8 mouse cellular contexts compared by ENCODE assay signal in genomic region chr19:44640021-44640420, GRCm38 (mm10).
A peak's percentile ranks its signal among the peaks of the same experiment; 100 is the strongest.
DNase-seq lines count a peak whose midpoint lies in the region; ATAC-seq and TF ChIP-seq lines count a peak whose summit lies in the region.
"Had no signal": no experiment of that assay in that cellular context is flagged by ENCODE, and none has a peak within 500 bp of the region (broad histone marks: within the 10 kb centered on the region; RNA-seq: fewer than 3 reads in every experiment).

No protein-coding gene starts in this region.

- H3K36me3 ChIP-seq in lung, embryonic 16.5 days (ENCODE audit: control insufficient read depth, insufficient read depth, low read length) = no peaks in the 10 kb centered on the region
- H3K36me3 ChIP-seq in forebrain, embryonic 16.5 days (ENCODE audit: control insufficient read depth, insufficient read depth) = no peaks in the 10 kb centered on the region
- no peaks in the 10 kb centered on the region for H3K36me3 ChIP-seq in limb, embryonic 15.5 days
- H3K36me3 ChIP-seq in stomach, postnatal 0 days (ENCODE audit: control insufficient read depth, insufficient read depth, low read length) = no peaks in the 10 kb centered on the region

- H3K4me3 ChIP-seq in lung, embryonic 16.5 days (ENCODE audit: low read length) = peak overlapping the region; percentile 17
- peak overlapping the region; percentile 24 for H3K4me3 ChIP-seq in forebrain, embryonic 16.5 days (replicated peaks; ENCODE audit: low read length)
- H3K4me3 ChIP-seq in limb, embryonic 15.5 days = peak overlapping the region; percentile 26
- H3K4me3 ChIP-seq in stomach, postnatal 0 days (ENCODE audit: low read depth, low read length) = no peak overlapping the region

- no peaks in the 10 kb centered on the region for H3K4me1 ChIP-seq in lung, embryonic 16.5 days (replicated peaks; ENCODE audit: control insufficient read depth, insufficient read depth, low read length)
- H3K4me1 ChIP-seq in forebrain, embryonic 16.5 days (replicated peaks; ENCODE audit: control insufficient read depth, insufficient read depth, low read length) = peaks cover 9% of the 10 kb centered on the region
- H3K4me1 ChIP-seq in limb, embryonic 15.5 days = peaks cover 6% of the 10 kb centered on the region
- no peaks in the 10 kb centered on the region for H3K4me1 ChIP-seq in stomach, postnatal 0 days (replicated peaks; ENCODE audit: control insufficient read depth, insufficient read depth)

- peaks cover 31% of the 10 kb centered on the region for H3K27me3 ChIP-seq in lung, embryonic 16.5 days (ENCODE audit: control insufficient read depth, insufficient read depth, low read depth, low read length)
- H3K27me3 ChIP-seq in forebrain, embryonic 16.5 days (replicated peaks; ENCODE audit: control insufficient read depth, insufficient read depth, low read length) = peaks cover 8% of the 10 kb centered on the region; the same call in 1 of the 2 replicates
- H3K27me3 ChIP-seq in limb, embryonic 15.5 days = peaks cover 69% of the 10 kb centered on the region
- no peaks in the 10 kb centered on the region; the same call in 1 of the 2 replicates for H3K27me3 ChIP-seq in stomach, postnatal 0 days (ENCODE audit: control insufficient read depth, insufficient read depth, low read length)

- intact Hi-C loops in left cerebral cortex, postnatal 10 days (cut with DNase I) = no loop called here

- H3K27ac ChIP-seq in lung, embryonic 16.5 days (ENCODE audit: low read length) = no peak overlapping the region
- H3K27ac ChIP-seq in forebrain, embryonic 16.5 days (ENCODE audit: low read length) = no peak overlapping the region
- no peak overlapping the region for H3K27ac ChIP-seq in limb, embryonic 15.5 days
- no peak overlapping the region for H3K27ac ChIP-seq in stomach, postnatal 0 days (replicated peaks)

- TF ChIP-seq EP300 in stomach, postnatal 0 days (optimal IDR thresholded peaks at IDR 0.05) = no peak

- H3K9me3 ChIP-seq in lung, embryonic 16.5 days (ENCODE audit: control insufficient read depth, low read length) = no peaks in the 10 kb centered on the region
- no peaks in the 10 kb centered on the region for H3K9me3 ChIP-seq in forebrain, embryonic 16.5 days (ENCODE audit: control insufficient read depth, low read length)
- H3K9me3 ChIP-seq in limb, embryonic 15.5 days = no peaks in the 10 kb centered on the region
- no peaks in the 10 kb centered on the region for H3K9me3 ChIP-seq in stomach, postnatal 0 days (ENCODE audit: control insufficient read depth, low read length)

- no peak for DNase-seq in lung, postnatal 14 days
- no peak for DNase-seq in stomach, postnatal 0 days (ENCODE audit: low spot score)
- no peak for DNase-seq in left cerebral cortex, postnatal 10 days (ENCODE audit: extremely low spot score in 1 of 2, low spot score in 2 of 2)
- DNase-seq: thymus, postnatal 14 days had no signal

- peak overlapping the region; percentile 43 for H3K4me2 ChIP-seq in lung, embryonic 16.5 days (ENCODE audit: low read depth, low read length)
- peak overlapping the region; percentile 51 for H3K4me2 ChIP-seq in forebrain, embryonic 16.5 days (ENCODE audit: low read length)
- H3K4me2 ChIP-seq in limb, embryonic 15.5 days = peak overlapping the region; percentile 50
- H3K4me2 ChIP-seq in stomach, postnatal 0 days (replicated peaks; ENCODE audit: low read depth) = no peak overlapping the region

- WGBS in lung, embryonic 16.5 days = under 1% methylated on average over 26 of the region's 26 CpGs
- WGBS in forebrain, embryonic 16.5 days = 0% methylated on average over 26 of the region's 26 CpGs
- WGBS in limb, embryonic 15.5 days = under 1% methylated on average over 21 of the region's 26 CpGs
- under 1% methylated on average over 26 of the region's 26 CpGs for WGBS in stomach, postnatal 0 days

- ATAC-seq in lung, embryonic 16.5 days (ENCODE audit: low read depth) = no peak
- no peak for ATAC-seq in forebrain, embryonic 16.5 days
- ATAC-seq in limb, embryonic 15.5 days (ENCODE audit: insufficient number of reproducible peaks, low FRiP score, low TSS enrichment, low read depth) = no peak
- no peak for ATAC-seq in stomach, postnatal 0 days (ENCODE audit: low FRiP score, low TSS enrichment)
- no peak for ATAC-seq in monocyte, adult 5-6 weeks (replicated peaks; ENCODE audit: insufficient number of reproducible peaks, low FRiP score, low TSS enrichment, poor library complexity, severe bottlenecking)

- 0 out of 2 replicates have a peak overlapping the region, but pooled peaks have one; percentile 31 for H3K9ac ChIP-seq in lung, embryonic 16.5 days (ENCODE audit: low read length)
- peak overlapping the region; percentile 35 for H3K9ac ChIP-seq in forebrain, embryonic 16.5 days (replicated peaks; ENCODE audit: low read depth, low read length)
- H3K9ac ChIP-seq in limb, embryonic 15.5 days = no peak overlapping the region
- H3K9ac ChIP-seq in stomach, postnatal 0 days (ENCODE audit: low read length) = no peak overlapping the region

- TF ChIP-seq CTCF in stomach, postnatal 0 days (IDR thresholded peaks at IDR 0.05; ENCODE audit: low read depth) = 0 out of 2 replicates have a peak, but pooled peaks have one; percentile 4

Comparison
In these comparisons a context has a peak if more than half of its experiments do, and no peak if none do; other contexts are left out.
1. H3K9ac ChIP-seq: peak in lung, embryonic 16.5 days (single experiment) and forebrain, embryonic 16.5 days (single experiment); none in limb, embryonic 15.5 days (single experiment) and stomach, postnatal 0 days (single experiment).